In genomic region chr15:24039174-24039573, GRCm38 (mm10) we compare ENCODE assay signal across 18 mouse cellular contexts.
DNase-seq lines count a peak whose midpoint lies in the region.
"Had no signal": no experiment of that assay in that cellular context is flagged by ENCODE, and none has a peak within 500 bp of the region (broad histone marks: within the 10 kb centered on the region; RNA-seq: fewer than 3 reads in every experiment).

No protein-coding gene starts in this region.

- no peak overlapping the region for H3K4me3 ChIP-seq in midbrain, embryonic 10.5 days
- H3K4me3 ChIP-seq: forebrain, embryonic 15.5 days; heart, embryonic 15.5 days; hindbrain, embryonic 12.5 days; limb, embryonic 13.5 days; midbrain, embryonic 13.5 days had no signal

- H3K9me3 ChIP-seq in midbrain, embryonic 10.5 days (replicated peaks): no peaks in the 10 kb centered on the region
- H3K9me3 ChIP-seq: forebrain, embryonic 15.5 days; heart, embryonic 15.5 days; hindbrain, embryonic 12.5 days; limb, embryonic 13.5 days; midbrain, embryonic 13.5 days had no signal

- DNase-seq in cerebellum, adult 11-12 months: peak; percentile 14
- no peak for DNase-seq in cerebellum, postnatal 4 days (ENCODE audit: low spot score in 2 of 2)
- DNase-seq in right cerebral cortex, adult 2 months (ENCODE audit: low spot score in 2 of 2): peak; percentile 40 to 51
- no peak for DNase-seq in right cerebral cortex, postnatal 4 days
- DNase-seq in layer of hippocampus, adult 18-20 months (ENCODE audit: low spot score in 2 of 2): peak; percentile 43 to 83
- DNase-seq in right cerebral cortex, postnatal 14 days: peak; percentile 6
- no peak for DNase-seq in midbrain, embryonic 10.5 days (ENCODE audit: low spot score)
- no peak for DNase-seq in gastrocnemius, postnatal 4 days (ENCODE audit: low spot score in 2 of 2)
- DNase-seq: adrenal gland, postnatal 14 days; kidney, postnatal 10 days; lung, postnatal 14 days; thymus, adult 18-20 months had no signal

- H3K27ac ChIP-seq in midbrain, embryonic 10.5 days (replicated peaks): no peak overlapping the region
- H3K27ac ChIP-seq: forebrain, embryonic 15.5 days; heart, embryonic 15.5 days; hindbrain, embryonic 12.5 days; limb, embryonic 13.5 days; midbrain, embryonic 13.5 days had no signal

- 89% methylated on average over 5 of the region's 5 CpGs for WGBS in midbrain, embryonic 10.5 days

- H3K27me3 ChIP-seq in midbrain, embryonic 10.5 days (ENCODE audit: low read depth, poor library complexity, severe bottlenecking): no peaks in the 10 kb centered on the region
- H3K27me3 ChIP-seq: CH12.LX; forebrain, embryonic 15.5 days; heart, embryonic 15.5 days; hindbrain, embryonic 12.5 days; limb, embryonic 13.5 days; midbrain, embryonic 13.5 days had no signal

- no peaks in the 10 kb centered on the region for H3K4me1 ChIP-seq in midbrain, embryonic 10.5 days
- H3K4me1 ChIP-seq: forebrain, embryonic 15.5 days; heart, embryonic 15.5 days; hindbrain, embryonic 12.5 days; limb, embryonic 13.5 days had no signal

- no peaks in the 10 kb centered on the region for H3K36me3 ChIP-seq in midbrain, embryonic 10.5 days
- H3K36me3 ChIP-seq: forebrain, embryonic 15.5 days; heart, embryonic 15.5 days; hindbrain, embryonic 12.5 days; limb, embryonic 13.5 days; midbrain, embryonic 13.5 days had no signal

Comparison
In these comparisons a context has a peak if more than half of its experiments do, and no peak if none do; other contexts are left out.
1. DNase-seq: peak in cerebellum, adult 11-12 months (single experiment), right cerebral cortex, adult 2 months (2 of 2), layer of hippocampus, adult 18-20 months (2 of 2) and right cerebral cortex, postnatal 14 days (single experiment); none in cerebellum, postnatal 4 days (0 of 2), right cerebral cortex, postnatal 4 days (single experiment), midbrain, embryonic 10.5 days (single experiment) and gastrocnemius, postnatal 4 days (0 of 2).